Mouse (Mus musculus) T-cell, adult 2 months (primary cell): ENCODE data around the gene Nim1k.
"Not testable (repeated sequence)": the region's sequence is repeated elsewhere in the genome, so short reads cannot be mapped to it uniquely, and the experiment has no call there.

Experiments used
- DNase-seq: peaks from one replicate; pipeline ENCODE4 v3.0.0; 2022; ENCODE audit warnings: low spot score

Nim1k gene

GRCm38 (mm10) chr13:119727608-119728387 lies 27.9 kb downstream of the Nim1k start:
- DNase-seq: no peak

GRCm38 (mm10) chr13:119724541-119724940 lies 31.1 kb downstream of the Nim1k start:
- no peak for DNase-seq

- no peak for DNase-seq
These were observed 32.3 kb downstream of the Nim1k start for GRCm38 (mm10) chr13:119723368-119723767.

GRCm38 (mm10) chr13:119722447-119722846 lies 33.2 kb downstream of the Nim1k start:
- no peak for DNase-seq

- DNase-seq: no peak
These were observed 39.6 kb downstream of the Nim1k start for GRCm38 (mm10) chr13:119716105-119716504.

- no peak for DNase-seq
These were observed 41.9 kb downstream of the Nim1k start for GRCm38 (mm10) chr13:119713821-119714220.

- DNase-seq: no peak
These were observed 42.4 kb downstream of the Nim1k start for GRCm38 (mm10) chr13:119713107-119713787.

GRCm38 (mm10) chr13:119712463-119712862 lies 43.2 kb downstream of the Nim1k start:
- DNase-seq: no peak

- DNase-seq: no peak
These were observed 45.4 kb downstream of the Nim1k start for GRCm38 (mm10) chr13:119710268-119710610.

- DNase-seq: no peak
These were observed 46.1 kb downstream of the Nim1k start for GRCm38 (mm10) chr13:119709388-119710267.

GRCm38 (mm10) chr13:119708941-119709340 lies 46.7 kb downstream of the Nim1k start:
- no peak for DNase-seq

GRCm38 (mm10) chr13:119707906-119708305 lies 47.8 kb downstream of the Nim1k start:
- no peak for DNase-seq

GRCm38 (mm10) chr13:119706953-119707352 lies 48.7 kb downstream of the Nim1k start:
- peak; percentile 7 for DNase-seq

- DNase-seq: peak; percentile 5
These were observed 49.3 kb downstream of the Nim1k start for GRCm38 (mm10) chr13:119706278-119706880.

- no peak for DNase-seq
These were observed 51.4 kb downstream of the Nim1k start for GRCm38 (mm10) chr13:119704280-119704679.

- no peak for DNase-seq
These were observed 57.2 kb downstream of the Nim1k start for GRCm38 (mm10) chr13:119698436-119698835.

- no peak for DNase-seq
These were observed 59.2 kb downstream of the Nim1k start for GRCm38 (mm10) chr13:119696496-119696895.

GRCm38 (mm10) chr13:119695676-119696075 lies 60.0 kb downstream of the Nim1k start:
- DNase-seq: no peak

GRCm38 (mm10) chr13:119691958-119692357 lies 63.7 kb downstream of the Nim1k start:
- DNase-seq: not testable (repeated sequence)

GRCm38 (mm10) chr13:119690876-119691620 lies 64.6 kb downstream of the Nim1k start:
- no peak for DNase-seq

- DNase-seq: peak; percentile 96
These were observed 65.5 kb downstream of the Nim1k start, which contains the start of gene Hmgcs1 for GRCm38 (mm10) chr13:119690039-119690728. Gene Hmgcs1 (plus strand): TSS chr13:119690379.
